Mouse (Mus musculus): Measurements from ENCODE around the gene Rangrf. TPM values are rescaled to one million over a fixed set of nuclear protein-coding genes. Genes with fewer than 3 reads are reported as not detected.
"Not testable (repeated sequence)": the region's sequence is repeated elsewhere in the genome, so short reads cannot be mapped to it uniquely, and the experiment has no call there.

The Rangrf gene
- 10 to 100 TPM; 13.7 to 18.6 TPM for total RNA-seq (2021)

DNA sequence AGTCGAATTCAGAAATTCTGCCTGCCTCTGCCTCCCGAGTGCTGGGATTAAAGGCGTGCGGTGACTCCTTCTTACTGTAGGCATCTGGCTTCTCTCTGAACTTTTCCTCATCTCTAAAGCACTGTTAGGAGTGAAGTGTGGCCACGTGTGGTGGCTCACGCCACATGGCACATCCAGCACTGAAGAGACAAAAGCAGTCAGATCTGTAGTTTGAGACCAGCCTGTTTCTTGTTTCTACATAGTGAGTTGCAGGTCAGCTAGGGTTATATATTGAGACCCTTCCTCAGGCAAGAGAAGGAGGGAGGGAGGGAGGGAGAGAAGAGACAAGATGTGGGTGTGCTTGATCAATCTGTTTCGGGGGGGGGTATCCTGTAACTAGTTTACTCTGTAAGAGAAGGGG lies at the start of gene Rangrf:
TSS of gene Rangrf (minus strand) at position 101 of the 400 bp plus-strand sequence.
- intact Hi-C loops (cut with DNase I) = no loop called here
- DNase-seq (ENCODE audit: low spot score in 2 of 2) = no peak

DNA sequence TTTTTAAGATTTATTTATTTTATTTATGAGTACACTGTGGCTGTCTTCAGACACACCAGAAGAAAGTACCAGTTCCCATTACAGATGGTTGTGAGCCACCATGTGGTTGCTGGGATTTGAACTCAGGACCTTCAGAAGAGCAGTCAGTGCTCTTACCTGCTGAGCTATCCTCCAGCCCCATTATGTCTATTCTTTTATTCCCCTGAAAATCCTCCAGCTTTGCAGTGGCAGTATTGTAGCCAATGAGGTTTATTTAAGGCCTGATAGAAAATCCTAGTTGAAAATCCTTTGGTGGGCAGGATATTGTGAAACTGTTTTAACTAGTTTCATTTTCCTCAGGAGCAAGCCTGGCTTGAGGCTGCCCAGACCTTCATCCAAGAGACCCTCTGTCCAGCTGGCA lies 45.7 kb upstream of the Rangrf start:
- intact Hi-C loops (cut with DNase I) = no loop called here
- no peak for DNase-seq (ENCODE audit: low spot score in 2 of 2)

DNA sequence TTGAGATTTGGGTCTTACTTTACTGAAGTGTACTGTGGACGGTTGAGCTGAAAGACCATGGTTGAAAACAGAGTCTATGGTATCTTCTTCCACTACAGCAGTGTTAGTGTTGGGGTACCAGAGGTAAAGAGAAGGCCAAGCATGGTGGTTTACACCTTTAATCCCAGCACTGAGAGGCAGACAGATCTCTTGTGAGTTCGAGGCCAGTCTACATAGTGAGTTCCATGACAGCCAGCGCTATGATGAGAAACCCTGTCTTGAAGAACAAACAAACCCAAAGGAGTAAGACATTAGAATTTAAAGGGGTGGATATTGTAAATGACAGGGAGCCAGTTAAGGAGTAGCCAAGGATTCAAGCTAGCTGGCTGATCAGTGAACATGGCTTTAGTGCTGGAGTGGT lies 41.8 kb upstream of the Rangrf start:
- intact Hi-C loops (cut with DNase I) = no loop called here
- DNase-seq (ENCODE audit: low spot score in 2 of 2) = no peak

DNA sequence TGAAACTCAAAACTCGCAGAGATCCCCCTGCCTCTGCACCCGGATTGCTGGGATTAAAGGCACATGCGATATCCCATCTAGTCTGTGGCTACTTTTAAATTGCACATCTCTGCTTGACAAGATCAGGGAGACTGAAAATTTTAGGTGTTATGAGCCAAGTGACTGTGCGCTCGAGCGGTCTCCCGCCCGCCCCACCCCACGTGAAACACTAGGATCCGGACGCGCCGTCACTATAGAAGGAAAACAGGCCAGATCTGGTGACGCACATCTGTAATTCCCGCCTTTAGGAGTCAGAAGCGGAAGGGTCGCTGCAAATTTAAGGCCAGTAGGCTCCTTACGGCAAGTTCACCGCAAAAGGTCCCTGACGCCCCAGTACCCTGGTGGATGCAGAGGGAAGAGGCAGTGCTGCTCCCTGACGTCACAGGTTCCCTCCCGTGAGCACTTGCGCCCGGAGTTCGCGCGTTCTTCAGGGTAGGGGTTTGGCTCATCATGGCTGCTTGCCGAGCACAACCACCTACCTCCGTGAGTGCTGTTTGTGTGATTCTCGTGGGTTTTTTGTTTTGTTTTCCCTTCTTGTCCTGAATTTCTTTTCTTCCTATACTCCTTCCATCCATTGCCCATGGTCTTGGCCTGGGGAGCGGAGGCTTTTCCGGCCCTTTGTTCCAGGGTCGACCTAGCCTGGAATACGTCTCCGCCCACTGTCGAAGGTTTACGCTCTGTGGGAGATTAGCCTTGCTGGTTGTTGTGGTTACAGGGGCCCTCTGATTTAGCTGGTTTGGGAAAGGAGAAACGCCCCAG lies 40.9 kb upstream of the Rangrf start, which contains the start of gene Ctc1:
TSS of gene Ctc1 (plus strand) at position 268 of the 798 bp plus-strand sequence.
- intact Hi-C loops (cut with DNase I) = no loop called here
- peak; percentile 90 to 91 for DNase-seq (ENCODE audit: low spot score in 2 of 2)

DNA sequence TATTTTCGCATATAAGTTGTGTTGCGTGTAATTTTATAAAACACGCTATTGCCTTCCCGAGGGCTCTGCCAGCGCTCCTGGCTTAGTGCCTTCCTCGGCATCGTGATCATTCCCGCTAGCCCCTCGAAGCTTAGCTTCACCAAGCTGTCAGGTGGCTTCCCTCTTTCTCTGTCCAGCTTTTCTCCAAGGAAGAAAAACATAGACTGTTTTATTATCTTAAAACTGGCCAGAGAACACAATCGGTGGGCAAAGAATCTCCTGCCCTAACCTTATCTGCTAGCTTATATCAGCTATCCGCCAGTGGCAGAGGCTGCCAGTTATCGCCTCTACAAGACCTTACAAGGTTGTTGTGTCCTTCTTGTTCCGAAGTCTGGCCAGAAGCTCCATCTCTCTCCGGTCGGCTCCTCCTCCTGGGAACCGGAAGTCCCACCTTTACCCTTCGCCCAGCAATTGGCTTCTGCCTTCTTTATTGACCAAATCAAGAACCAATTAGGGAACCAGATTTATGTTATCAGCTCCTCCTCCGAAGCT lies 37.2 kb upstream of the Rangrf start:
- intact Hi-C loops (cut with DNase I) = no loop called here
- peak; percentile 87 to 88 for DNase-seq (ENCODE audit: low spot score in 2 of 2)

DNA sequence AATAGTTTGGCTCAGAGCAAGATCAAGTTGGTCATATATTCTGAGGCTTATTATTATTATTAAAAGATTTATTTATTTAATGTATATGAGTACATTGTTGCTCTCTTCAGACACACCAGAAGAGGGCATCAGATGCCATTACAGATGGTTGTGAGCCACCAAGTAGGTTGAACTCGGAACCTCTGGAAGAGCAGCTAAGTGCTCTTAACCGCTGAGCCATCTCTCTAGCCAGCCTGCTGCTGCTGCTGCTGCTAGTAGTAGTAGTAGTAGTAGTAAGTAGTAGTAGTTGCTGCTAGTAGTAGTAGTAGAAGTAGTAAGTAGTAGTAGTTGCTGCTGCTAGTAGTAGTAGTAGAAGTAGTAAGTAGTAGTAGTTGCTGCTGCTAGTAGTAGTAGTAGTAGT lies 36.5 kb upstream of the Rangrf start:
- not testable (repeated sequence) for DNase-seq (ENCODE audit: low spot score in 2 of 2)

DNA sequence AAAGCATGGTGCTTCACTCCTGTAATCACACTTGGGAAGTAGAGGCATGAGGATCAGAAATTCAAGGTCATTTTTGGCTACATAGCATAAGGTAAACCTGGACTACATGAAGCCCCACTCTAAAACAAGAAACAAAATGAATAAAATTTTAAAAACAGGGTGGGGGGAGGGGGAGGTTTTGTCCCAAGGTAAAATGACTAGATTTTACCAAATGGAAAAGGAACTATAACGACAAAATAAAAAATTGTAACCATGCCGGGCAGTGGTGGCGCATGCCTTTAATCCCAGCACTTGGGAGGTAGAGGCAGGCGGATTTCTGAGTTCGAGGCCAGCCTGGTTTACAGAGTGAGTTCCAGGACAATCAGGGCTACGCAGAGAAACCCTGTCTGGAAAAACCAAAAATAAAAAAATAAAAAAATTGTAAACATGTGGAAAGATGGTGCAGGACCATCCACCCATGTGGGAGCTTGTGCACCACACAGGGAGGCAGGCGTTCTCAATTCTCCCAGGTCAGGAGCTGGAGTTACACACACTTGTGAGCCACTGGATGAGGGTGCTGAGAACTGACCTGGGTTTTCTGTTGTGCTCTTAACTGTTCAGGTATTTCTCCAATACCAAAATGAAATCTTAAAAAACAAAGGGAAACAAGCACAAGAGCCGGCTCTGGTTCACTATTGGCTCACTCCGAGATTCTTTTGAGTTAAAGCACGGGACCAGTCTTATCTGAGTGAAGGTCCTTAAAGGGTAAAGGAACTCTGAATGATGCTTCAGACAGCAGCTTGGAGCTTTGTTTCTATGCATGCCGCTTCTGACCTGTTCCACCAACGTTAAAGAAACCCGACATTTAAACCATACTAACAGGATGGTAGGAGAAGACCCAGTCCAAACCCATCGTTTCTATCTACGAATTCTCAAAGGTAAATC lies 35.7 kb upstream of the Rangrf start:
- intact Hi-C loops (cut with DNase I) = no loop called here

More for the DNA sequence above, 36.5 kb upstream of the Rangrf start:
- intact Hi-C loops (cut with DNase I) = not testable (repeated sequence)

DNA sequence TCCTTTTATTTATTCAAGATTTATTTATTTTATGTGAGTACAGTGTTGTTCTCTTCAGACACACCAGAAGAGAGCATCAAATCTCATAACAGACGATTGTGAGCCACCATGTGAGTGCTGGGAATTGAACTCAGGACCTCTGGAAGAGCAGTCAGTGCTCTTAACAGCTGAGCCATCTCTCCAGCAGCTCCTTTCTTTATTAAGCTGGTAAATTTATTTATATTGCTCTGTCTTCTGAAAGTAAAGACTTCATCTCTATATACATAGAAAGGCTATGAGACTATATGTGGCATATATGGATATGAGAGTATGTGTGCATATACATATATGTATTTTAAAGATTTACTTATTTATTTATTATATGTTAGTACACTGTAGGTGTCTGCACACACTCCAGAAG lies 34.5 kb upstream of the Rangrf start:
- no peak for DNase-seq (ENCODE audit: low spot score in 2 of 2)
- intact Hi-C loops (cut with DNase I) = no loop called here

More for the DNA sequence above, 35.7 kb upstream of the Rangrf start:
- DNase-seq (ENCODE audit: low spot score in 2 of 2) = no peak

DNA sequence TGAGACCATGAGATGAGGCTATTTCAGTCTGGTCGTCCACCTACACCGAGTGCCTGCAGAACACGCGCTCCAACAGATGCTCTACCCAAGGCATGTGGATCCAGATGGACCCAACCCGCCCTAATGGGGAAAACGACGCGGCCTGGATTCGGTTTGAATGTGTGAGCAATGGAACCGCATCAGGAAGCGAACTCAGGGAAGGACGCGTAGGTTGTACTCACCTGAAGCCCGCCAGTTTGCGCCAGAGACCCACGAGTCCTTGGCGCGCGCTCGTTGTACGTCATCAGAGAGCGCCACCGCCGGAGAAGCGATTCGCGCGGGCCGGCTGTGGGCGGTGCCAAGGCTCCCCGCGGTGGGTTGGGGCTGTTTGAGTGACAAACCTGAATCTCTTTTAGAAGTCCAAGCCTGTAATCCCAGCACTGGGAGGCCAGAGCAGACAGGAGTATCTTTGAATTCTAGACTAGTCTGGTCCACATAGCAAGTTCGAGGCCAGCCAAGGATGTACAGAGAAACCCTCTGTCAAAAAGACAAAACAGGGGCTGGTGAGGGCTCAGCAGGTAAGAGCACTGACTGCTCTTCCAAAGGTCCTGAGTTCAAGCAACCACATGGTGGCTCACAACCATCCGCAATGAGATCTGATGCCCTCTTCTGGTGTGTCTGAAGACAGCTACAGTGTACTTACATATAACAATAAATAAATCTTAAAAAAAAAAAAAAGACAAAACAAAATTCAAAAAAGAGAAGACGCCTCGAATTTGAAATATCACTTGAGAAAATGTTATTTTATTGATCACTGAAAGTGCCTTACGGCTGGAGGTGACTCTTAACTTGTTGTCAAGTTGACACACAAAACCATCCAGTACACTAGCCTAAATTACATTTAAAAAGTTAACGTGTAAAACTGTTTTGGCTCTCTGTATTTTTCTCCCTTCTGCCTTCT lies 33.5 kb upstream of the Rangrf start, which contains the start of gene Pfas:
TSS of gene Pfas (minus strand) at position 279 of the 940 bp plus-strand sequence.
- DNase-seq (ENCODE audit: low spot score in 2 of 2) = peak; percentile 91
- intact Hi-C loops (cut with DNase I) = no loop called here

DNA sequence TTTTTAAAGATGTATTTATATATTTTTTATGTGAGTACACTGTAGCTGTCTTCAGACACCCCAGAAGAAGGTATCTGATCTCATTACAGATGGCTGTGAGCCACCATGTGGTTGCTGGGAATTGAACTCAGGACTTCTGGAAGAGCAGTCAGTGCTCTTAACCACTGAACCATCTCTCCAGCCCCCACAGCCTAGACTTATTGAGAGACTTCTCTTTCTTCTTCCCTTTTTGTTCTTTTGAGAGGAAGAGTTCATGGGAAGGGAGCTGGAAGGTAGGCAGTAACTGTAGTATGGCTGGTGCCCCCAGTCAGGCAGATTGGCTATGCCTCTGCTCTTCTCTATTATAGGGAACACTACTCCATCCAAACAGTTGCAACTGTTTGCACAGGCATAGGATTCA lies 31.6 kb upstream of the Rangrf start:
- intact Hi-C loops (cut with DNase I); DNase-seq (ENCODE audit: low spot score in 2 of 2): not testable (repeated sequence)

DNA sequence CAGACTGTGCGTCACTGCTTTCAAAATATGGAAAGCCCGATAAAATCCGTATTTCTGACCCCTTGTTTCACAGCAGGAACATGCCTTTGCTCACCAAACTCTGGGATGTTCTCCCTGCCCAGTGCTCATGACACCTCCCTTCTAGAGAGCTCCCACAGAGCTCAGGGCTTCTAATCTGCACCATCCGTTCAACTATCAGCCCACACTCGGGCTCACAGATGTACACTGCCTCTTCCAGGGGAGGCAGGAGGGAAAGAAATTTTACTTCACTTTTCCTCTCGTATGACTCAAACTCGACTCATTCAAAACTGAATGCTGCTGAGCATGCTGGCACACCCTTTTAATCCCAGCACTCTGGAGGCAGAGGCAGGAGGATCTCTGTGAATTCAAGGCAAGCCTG lies 30.2 kb upstream of the Rangrf start:
- DNase-seq (ENCODE audit: low spot score in 2 of 2) = no peak

DNA sequence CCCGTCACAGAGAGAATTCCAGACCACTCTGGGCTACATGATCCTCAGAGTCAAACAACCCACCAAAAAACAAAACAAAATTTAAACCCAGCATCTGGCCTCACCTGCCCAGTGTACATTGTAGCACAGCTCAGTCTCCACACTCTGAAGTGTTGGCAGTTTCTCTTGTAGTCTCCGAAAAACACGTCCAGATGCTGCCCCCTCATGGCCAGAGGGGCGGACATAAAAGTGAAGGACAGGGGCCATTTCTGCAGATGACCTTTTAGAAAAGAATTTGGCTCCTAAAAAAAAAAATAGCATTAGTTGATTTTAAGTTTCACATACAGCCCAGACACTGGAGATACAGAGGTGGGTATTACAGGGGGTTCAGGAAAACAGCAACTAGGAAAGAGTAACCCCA lies 28.6 kb upstream of the Rangrf start:
- intact Hi-C loops (cut with DNase I) = no loop called here
- no peak for DNase-seq (ENCODE audit: low spot score in 2 of 2)

More for the DNA sequence above, 30.2 kb upstream of the Rangrf start:
- intact Hi-C loops (cut with DNase I) = no loop called here

DNA sequence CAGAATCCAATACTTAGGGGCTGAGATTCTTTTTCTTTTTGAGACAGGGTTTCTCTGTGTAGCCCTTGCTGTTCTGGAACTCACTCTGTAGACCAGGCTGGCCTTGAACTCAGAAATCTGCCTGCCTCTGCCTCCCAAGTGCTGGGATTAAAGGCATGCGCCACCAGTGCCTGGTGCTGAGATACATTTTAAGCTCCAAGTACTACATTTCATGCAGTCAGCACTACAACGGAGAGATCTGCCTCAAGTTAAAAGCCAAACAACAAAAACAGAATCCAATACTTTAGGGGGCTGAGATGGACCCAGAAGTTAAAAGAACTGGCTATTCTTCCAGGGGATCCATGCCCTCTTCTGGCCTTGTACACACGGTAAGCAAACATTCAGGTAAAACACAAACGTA lies 27.8 kb upstream of the Rangrf start:
- intact Hi-C loops (cut with DNase I); DNase-seq (ENCODE audit: low spot score in 2 of 2): not testable (repeated sequence)

DNA sequence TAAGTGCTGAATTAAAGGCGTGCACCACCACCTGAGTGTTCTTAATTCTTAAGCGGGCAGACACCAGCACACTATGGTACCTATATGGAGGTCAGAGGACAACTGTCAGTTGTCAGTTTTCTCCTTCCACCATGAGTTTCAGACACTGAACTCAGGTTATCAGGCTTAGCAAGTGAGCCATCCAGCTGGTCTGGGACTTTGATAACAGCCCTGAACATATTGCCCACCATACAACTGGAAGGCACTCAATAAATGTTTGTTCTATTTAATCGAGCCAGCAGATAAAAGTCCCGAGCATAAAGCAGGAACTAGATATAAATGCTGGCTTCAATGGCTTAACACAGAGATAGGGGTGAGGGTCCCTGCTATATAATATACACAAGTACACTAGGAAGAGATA lies 22.1 kb upstream of the Rangrf start:
- DNase-seq (ENCODE audit: low spot score in 2 of 2) = no peak
- intact Hi-C loops (cut with DNase I) = no loop called here

DNA sequence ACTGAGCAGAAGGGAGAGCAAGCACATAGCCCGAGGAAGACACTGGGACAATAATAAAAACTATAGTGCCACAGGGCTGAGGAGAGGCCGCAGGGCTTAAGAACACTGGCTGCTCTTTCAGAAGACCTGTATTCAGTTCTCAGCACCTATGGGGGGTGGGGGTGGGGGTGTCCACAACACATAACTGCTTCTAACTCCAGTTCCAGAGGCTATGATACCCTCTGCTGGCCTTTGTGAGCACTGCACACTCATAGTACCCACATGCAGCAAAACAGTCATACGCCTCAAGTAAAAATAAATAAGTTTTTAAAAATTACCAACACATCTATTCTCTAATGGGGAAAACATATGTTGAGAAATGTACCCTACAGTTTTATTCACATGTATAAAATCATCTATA lies 19.4 kb upstream of the Rangrf start:
- intact Hi-C loops (cut with DNase I) = no loop called here
- DNase-seq (ENCODE audit: low spot score in 2 of 2) = no peak

DNA sequence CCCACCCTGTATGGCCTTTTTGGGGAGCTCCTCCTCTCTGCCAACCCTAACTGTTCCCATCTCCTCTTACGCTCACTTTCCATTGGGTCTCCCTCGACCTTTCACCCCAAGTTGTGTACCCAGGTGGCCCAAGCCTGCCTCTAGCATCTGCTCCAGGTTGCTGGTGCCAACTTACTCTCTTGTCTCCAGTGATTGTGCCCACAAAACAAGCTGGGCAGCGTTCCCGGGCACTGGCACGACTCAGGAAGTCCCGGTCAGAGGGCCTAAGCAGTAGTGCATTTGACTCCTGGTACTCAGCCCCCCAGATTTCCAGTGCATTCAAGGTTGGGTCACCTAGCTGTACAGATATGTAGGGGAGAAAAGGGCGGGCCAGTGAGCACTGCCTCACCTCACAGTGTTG lies 18.1 kb upstream of the Rangrf start:
- intact Hi-C loops (cut with DNase I) = no loop called here
- no peak for DNase-seq (ENCODE audit: low spot score in 2 of 2)

DNA sequence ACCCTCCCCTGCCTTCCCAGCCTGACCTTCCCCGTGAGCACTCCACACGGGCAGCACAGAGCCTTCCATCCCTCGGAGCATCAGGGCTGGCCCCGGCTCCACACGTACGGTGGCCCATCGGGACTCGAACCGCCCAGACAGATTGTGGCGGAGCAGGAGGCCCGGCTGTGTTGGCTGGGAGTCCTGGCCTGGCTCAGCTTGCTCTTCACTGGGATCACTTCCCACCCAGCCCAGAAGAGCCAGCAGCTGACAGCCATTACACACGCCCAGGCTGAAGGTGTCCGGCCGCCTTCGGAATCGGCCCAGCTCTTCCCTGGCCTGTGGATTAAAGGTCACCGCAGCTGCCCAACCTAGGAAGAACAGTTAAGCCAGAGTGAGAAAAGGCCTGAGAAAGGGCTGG lies 13.4 kb upstream of the Rangrf start:
- DNase-seq (ENCODE audit: low spot score in 2 of 2) = no peak
- intact Hi-C loops (cut with DNase I) = no loop called here

DNA sequence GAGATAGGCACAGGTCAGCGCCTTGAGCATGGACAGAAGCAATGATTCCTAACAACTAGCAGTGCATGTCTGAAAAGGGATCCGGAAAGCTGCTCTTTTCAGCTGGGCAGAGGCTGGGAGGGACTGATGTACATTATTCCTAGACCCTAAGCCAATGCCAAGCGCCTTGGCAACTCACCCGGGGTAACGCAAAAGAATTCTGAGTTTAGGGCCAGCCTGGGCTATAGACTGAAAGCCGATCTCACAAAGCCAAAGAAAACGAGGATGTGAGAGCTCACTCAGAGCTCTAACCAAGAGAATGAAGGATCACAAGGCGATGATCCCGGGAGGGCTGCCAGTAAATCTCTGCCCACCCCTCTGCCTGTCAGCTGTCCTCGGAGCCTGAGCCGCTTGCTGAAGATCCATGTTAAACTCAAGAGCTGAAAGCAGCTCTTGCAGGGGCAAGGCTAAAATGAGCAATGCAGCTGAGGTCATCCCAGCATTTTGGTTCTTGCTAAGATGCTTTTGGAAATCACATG lies 12.4 kb upstream of the Rangrf start:
- intact Hi-C loops (cut with DNase I) = no loop called here
- DNase-seq (ENCODE audit: low spot score in 2 of 2) = no peak
